Mouse (Mus musculus) MN1 (cell line): ENCODE data around the gene Vmn2r106.

Experiments
- DNase-seq: peaks from one replicate; pipeline ENCODE4 v3.0.0-alpha.2; 2016; ENCODE audit warnings: low spot score

Gene Vmn2r106

DNA sequence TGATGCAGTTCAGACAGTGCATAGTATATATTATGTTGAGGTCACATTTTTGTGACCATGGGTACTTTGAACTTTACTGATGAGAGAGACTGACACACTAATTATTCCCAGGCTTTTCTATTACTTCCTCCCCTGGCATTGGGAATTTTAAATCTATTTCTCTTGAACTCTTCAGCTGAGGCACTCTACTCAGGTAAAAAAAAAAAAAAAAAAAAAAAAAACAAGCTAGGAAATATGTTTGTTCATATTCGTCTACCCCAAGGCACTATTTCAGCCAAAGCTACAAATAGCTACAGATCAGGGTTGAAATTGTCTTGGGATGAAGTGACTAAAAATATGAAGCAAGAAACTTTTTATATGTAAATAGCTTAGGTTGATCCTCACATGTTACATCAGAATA is at the start of gene Vmn2r106:
TSS of gene Vmn2r106 (minus strand) at position 101 of the 400 bp plus-strand sequence.
- DNase-seq = no peak

DNA sequence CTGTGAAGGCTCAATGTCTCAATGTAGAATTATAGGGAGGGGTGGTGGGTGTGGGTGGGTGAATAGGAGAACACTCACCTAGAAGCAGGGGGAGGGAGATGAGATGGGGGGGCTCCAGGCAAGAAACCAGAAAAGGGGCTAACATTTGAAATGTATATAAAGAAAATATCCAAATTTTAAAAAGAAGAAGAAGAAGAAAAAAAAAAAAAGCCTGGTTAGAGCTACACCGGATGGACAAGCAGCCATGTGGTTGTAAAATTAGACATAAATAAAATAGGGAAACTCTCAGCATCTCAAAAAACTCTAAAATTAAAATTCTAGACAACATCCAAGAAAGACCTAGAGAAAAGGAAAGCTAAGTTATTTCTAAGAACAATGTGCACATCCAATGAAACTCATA is 20.4 kb upstream of the Vmn2r106 start:
- no peak for DNase-seq

DNA sequence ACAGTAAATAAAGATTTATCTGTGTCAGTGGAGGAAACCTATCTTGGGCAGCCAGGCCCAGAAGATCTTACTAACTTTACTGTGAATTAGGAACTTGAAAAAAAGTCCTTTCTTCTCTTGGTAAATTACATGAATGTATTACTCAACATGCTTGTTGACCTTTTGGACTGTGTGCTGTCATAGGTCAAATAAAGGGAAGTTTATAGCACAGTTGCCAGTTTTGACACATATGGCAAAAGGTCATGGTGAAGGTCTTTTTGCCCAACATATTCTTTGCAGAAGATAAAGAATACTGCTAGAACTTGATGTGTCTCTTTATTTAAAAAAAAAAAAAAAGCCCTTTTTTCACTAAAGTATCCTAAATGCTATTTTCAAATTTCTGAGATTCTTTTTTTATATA is 1.6 kb upstream of the Vmn2r106 start:
- no peak for DNase-seq

DNA sequence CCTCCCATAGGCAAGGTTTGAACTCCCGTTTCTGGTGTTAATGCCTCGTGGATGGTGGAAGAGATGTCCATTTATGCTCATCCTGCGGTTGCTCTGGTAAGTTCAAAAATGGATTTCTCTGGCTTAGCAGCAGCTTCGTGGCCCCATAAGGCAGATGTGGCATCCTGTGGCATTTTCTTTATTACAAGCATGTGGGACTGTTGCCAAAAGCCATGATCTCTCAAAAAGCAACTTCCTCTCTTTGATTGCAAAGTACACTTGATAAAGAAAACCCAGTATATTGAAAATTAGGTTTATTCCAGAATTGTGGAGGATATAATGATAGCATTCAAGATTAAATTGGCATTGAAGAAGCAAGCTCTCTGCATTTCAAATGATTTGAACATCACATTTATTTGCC is 29.8 kb downstream of the Vmn2r106 start:
- no peak for DNase-seq

DNA sequence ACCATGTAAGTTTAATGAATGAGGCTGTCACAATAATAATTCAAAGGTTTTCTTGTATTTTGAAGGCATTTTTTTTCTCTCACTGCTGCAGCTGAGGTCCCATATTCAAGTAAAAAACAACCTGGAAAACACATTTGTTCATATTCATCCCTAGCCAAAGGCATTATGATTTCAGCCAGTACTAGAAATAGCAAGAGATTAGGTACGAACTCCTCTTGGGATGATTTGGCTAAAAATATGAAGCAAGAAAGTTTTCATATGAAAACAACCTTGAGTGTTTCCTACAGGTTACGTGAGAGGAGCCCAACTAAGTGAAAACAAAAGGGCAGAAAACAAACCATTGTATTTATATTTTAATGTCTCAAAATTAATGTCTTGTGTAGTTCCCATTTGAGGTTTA is 50.4 kb downstream of the Vmn2r106 start, which contains the start of gene Vmn2r105:
TSS of gene Vmn2r105 (minus strand) at position 101 of the 400 bp plus-strand sequence.
- no peak for DNase-seq
